Mouse (Mus musculus) kidney, postnatal 25 days (tissue): ENCODE measurements at regions not wholly inside any gene's neighbourhood (a gene's known extent, or its start where the extent isn't known, plus 50 kb on each side); places are given as distances from the start of the nearest gene placed in this dataset.

Experiments
- DNase-seq, 2 experiments: peaks; one replicate each; pipeline ENCODE4 v3.0.0; 2021; ENCODE audit warnings: mixed read lengths in 2 of 2

DNA sequence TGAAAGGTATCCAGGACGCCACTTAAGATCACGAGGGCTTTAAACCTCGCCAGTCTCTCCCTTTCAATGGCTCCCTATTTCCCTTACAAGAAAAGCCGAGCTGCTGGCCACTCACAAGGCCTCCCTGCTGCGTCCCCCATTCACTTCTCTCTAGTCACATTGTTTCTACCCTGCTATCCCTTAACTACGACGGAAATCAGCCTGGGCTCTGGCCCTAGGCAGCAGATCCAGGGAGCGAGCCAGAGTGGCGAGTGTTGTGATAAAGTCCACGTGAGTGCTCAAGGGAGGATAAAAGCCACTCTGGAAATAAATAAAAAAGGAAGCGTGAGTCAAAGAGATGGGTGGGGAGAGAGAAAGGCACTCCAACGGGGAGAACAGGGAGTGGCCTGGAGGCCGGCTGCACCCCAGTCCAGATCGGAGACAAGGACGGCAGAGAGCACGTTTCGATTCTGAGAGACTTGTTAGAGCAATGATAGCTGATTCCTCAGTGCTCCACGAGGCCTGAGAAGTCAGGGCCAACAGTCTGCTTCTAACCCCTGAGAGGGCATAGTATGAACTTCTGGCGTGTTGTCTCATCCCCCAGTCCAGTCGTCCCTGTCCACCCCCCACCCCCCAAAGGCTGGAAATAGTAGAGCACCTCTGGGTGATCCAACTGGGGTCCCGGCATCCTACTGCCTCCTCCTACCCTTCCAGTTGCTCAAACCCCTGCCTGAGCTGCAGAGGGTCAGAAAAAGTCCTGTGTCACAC is 84.8 kb upstream of the Calm2 start:
- peak; percentile 26 to 61 for DNase-seq

DNA sequence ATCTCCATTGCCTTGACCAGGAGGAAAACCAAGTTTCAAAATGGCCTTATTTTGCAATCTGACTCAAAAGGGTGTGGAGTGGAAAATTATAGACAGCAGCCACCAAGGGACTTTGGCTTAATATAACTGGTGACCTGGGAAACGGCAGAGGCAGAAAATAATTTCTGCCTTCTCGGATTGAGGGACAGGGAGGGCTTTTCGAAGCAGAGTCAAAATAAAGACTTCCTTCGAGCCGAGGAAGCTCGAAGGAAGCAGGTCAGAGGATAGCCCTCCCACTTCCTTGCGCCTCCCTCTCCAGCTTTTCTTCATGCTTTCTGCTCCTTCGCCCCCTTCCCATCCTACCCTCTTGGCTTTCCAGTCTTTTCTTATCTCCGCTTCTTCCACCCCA is 85.4 kb upstream of the Calm2 start:
- peak in 1 of 2 experiments; percentile 42 for DNase-seq

DNA sequence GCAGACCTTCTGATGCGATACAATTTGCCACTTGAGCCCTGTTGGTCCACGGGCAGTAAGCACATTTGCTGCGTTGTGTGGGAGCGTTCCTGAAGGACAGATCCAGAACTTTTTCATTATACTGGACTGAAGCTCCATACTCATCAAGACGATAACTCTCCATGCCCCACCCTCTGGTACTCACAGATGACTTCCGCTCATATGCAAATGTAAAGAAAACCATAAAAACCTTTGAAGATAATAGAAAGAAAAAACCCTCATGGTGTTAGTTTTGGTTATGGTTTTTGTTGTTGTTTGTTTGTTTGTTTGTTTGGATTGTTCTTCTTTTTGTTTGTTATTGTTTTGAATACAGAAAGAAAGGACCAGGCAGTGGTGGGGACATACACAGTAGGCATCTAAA is 86.0 kb upstream of the Calm2 start:
- DNase-seq = peak in 1 of 2 experiments; percentile 5

DNA sequence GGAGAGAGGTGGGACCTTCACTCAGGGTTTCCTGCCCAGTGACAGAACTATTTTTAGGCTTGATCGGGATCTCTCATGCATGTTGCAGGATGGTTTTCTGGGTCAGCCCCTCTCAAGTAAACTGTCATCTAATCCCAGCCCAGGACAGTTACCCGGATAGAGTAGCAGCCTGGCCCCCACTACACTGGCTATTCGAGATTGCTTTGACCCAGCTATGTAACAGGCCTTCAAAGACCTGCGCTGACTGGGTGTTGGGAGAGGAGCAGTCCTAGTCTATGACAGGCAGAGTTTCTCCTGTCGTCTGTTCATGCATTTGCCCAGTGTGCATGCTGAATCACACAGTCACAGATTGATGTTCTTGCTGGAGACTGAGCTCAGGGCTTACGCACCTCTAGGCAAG is 86.2 kb upstream of the Epcam start:
- peak in 1 of 2 experiments; percentile 5 for DNase-seq

DNA sequence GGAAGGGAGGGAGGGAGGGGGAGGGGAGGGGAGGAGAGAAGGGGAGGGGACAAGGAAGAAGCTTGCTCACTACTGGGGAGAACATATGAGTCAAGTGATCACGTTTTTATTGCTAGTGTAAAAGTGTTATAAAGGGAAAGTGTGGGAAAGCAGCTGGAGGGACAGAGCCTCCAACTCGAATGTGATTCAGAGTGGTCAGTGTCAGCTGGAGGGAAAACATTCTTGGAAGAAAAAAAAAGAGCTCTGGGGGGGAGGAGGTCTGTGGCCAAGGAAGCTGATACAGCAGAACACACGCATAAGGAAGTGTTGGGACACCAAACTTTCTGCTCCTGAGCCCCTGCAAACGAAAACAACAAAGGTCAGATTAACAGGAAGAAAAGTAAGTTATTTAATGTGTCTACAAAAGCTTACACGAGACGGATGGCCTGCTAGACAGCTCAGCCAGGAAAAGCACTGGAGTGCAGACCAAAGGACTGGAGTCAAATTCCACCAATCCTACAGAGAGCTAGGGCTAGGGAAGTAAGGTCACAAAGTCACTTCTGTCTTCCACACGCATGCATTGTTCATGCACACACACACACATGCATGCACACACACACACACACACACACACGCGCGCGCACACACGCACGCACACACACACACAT is 85.1 kb upstream of the Epcam start:
- peak in 1 of 2 experiments; percentile 35 for DNase-seq

DNA sequence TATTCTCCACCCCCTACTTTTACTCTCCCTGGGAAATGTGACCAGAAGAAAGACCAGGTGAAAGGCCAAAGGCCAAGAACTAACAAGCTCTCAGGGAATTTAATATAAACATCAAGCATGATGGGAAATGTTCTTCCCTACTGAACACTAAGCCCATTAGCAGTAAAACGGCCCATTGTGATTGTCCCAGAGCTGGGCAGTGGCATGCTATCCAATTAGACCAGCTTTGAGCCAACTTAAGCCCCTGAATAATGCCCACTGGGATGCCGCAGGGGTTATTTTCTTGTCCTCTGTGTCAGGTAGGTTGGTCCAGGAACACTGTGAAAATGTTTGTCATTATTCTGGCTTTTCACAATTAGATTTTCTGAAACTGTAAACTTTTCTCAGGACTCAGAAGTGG is 81.2 kb upstream of the Epcam start:
- DNase-seq = no peak

DNA sequence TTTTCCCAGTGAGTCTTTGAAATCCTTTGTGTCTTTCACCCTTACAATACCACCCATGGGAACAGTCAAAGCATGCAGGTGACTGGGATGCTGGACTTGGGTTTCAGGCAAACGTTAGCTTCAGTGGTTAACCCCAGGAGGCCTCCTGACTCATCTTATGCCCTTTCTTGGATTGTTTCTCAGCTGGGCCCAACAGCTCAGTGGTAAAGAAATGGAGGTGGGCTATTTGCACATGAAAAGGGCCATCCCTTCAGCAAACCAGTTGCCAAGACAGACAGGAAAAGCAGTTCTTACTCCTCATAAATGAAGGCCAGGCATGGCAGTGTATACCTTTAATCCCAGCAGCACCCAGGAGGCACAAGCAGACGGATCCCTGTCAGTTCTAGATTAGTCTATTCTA is 77.4 kb upstream of the Epcam start:
- DNase-seq = no peak

DNA sequence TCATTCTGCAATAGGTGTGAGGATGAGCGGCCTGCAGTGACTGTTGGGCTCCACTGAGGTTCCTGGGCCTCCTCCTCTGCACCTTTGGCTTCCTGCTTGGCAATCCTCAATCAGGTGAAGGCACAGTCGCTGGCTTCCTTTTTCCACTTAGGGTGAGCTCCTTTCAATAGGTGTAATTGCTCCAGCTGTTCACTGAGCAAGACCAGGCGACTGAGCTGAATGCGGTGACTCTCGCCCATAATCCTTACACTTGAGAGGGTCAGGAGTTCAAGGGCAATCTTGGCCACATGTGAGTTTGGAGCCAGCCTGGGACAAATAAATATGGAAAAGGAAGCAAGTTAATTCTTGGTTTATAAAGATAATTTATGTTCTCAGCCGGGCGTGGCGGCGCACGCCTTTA is 76.1 kb upstream of the Epcam start:
- DNase-seq = no peak

DNA sequence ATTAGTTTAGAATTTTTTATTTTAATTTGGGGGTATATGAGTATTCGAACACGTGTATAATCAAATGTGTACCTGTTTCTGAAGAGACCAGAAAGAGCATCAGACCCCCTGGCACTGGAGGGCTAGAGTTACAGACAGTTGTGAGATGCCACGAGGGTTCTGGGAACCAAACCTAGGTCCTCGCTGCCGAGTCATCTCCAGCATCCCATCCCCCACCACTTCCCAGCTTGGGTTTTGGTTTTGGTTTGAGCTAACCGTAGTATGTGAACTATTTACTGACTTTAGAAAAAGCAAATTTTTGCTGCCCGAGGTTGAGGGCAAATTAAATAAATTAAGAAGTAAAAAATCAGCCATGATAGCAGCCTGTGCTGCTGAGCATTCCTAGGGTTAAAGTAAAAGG is 74.9 kb upstream of the Epcam start:
- DNase-seq = no peak

DNA sequence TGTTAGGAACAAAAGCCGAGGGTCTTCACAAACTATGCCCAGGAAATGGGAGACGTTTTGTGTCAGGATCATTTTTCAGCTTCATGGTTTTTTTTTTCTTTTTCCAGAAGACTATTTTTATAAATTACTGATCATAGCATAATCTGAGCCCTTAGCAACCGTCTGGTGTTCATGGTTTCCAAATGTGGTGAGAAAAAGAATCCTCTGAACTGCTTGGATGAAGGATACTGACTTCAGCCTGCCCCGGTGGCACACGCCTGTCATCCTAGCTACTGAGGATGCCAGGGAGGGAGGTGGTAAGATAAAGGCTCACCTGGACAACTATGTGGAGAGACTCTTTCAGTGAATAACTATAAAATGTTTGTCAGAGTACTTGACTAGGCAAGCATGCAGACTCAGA is 72.4 kb upstream of the Epcam start:
- DNase-seq = no peak

DNA sequence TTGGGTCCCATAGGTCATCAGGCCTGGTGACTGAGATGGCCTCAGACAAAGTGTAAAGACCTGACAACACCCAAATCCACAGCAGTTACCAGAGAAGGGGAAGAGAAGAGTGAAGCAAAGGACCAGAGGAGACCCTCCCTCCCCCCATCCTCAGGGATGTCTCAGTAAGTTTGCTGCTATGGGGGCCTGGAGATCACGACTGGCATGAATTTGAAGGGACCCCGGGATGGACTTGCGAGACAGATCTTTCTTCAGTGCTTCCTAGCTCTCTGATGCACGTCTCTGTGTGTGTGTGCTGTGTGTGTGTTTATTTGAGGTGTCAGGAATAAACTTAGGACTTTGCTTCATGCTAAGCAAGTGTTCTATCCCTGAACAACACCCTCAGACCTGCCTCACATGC is 70.1 kb upstream of the Epcam start:
- no peak for DNase-seq

DNA sequence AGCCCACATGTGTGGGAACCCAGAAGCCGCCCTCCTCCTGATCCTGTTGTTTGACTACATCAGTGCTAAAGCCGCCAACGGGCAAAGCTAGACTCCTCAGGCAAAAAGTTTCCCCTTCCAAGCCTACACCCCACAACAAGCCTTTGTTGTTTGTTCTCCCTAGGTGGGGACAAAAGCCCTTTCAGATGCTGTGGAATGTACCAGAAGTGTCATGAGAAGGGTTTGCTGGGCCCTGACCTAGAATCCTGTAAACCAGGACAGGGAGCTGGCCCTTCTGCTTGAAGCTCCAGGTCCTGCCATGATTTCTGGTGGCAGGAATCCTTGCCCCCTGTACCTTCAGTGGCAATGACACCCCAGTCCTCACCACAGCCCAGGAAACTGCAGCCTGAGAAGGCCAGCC is 69.5 kb upstream of the Epcam start:
- DNase-seq = no peak

DNA sequence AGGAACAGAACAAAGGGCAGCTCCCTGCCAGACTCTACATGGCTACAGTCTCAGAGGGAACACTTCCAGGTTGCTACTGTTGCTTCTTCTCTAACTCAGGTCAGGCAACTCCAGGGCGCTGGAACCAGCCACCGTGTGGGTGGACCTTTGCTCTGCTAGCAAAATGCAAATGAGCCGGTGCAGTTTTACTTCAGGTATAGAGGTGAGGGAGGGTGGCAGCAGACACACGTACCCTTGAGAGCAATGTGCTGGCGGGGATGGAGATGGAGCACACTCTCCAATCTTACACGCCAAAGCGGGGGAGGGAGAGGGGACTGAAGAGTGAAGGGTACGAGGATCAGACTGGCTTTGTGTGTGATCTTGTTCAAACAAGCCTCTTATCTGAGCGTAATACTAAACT is 68.8 kb upstream of the Epcam start:
- DNase-seq = peak; percentile 49 to 78

DNA sequence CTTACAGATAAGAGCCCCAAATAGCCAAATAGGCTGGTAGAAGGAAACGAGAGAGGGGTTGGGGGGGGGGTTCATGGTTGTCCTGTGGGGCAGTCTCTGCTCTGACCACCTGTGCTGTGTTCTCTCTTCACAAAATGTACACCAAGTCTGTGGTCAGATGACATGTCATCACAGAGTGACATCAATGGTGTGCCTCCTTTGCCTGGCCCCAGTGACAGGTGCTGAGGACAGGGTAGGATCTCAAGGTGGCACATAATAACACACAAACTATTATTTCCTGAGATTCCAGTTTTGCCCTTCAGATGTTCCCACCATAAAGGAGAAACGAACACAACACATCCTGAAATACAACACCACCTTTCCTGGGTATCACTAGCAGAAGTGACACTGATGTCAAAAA is 68.3 kb upstream of the Epcam start:
- no peak for DNase-seq

DNA sequence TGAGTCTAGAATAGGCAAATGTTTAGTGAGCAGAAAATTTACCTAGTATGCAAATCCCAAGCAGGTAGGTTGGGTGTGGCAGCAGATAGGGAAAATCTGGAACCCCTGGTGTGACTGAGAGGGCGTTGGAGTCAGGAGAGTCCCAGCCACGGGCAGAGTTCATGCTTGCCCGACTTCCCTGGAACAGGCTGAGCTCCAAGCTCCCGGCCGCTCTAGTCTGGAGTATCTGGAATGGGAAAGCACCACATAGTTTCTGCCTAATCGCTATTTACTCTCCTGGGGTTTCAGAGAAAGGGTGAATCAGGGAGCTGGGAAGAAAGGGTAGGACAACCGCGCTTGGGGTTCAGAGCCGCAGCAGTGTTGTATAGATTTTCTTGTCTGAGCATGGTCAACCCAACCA is 65.8 kb upstream of the Epcam start:
- DNase-seq = no peak

DNA sequence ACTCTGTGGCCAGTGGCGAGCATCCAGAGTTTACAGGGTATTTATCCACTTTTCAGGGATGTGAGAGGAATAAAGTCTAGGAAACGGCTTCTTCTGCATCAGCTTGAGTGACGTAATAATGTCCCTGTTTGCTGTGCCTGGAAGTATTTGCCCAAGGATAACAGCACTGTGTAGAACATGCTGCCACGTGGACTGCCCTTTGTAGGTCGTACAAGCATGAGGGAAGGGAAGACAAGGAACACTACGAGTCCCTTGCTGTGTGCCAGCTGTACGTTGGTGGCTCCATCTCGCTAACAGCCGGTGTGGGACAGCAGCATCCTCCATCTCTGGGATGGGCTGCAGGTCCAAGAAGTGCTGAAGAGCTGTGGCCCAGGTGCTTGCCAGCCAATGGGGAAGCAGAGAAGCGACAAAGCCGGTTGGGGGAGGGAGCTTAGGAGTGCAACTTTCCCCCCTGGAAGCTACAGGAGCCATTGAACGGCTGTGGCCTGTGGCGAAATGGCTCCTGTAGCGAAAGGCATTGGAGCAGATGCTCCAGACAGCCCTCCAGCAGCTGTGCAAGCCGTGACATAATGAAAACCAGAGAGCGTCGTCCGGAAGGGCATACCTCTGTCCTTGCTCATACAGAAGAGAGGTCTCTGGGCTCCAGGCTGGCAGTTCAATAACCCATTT is 65.0 kb upstream of the Epcam start:
- DNase-seq = no peak

DNA sequence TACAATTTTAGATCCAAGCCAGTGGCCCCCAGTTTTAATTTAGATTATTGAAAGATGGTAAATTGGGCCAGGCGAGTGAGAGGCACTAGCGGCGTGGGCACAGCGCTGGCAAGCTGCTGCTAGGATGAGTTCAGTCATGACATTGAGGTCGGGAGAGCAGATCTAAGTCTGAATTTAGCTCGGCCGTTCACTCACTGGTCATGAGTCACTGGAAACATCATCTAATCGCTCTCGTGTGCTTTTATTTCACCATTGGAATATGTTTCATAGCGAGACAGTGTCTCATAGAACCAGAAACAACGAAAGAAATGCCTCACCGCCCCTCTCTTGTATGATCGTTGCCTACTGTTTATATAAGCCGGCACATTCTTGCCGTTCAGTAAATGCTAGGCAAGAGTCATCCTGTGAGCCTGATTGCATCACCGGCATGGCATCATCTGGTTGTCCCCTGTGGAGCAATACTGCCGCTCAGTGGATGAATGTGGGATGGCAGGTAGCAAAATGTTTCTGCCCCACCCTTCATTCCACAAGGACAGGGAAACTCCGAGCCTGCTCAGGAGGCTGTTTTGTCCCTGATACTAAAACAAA is 64.3 kb upstream of the Epcam start:
- DNase-seq = peak; percentile 88 to 95

DNA sequence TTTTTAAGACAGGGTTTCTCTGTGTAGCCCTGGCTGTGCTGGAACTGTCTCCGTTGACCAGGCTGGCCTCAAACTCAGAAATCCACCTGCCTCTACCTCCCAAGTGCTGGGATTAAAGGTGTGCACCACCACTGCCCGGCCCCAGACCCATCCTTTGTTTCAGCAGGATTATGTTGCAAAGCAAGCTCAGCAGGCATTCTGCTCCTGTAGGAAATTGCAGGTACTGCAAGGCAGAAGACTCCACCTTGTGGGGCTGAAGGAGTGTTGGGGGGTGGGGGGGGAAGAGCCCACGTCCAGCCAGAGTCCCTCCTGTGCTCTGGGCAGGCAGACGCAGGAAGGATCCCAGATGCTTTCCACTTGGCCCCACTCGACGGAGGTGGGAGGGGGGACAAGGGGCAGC is 52.2 kb upstream of the Epcam start:
- DNase-seq = no peak

DNA sequence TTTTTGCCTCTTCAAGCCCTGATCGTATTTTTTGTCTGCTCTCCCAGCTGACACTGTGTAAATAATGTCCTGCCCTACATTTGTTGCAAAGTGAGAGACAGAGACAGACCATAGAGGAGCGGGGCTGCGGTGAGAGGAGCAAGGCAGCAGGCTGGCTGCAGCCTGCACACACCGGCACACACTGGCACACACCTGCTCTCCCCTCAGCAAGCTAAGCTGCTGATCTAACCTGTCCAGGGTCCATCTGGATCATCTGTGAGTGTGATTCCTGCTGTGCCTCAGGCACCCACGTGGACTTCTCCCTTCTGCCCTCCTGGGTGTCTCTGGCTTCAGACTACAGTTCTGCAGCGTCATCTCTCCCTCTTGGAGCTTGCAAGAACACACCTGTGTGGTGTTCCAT is 50.4 kb upstream of the Epcam start:
- peak in 1 of 2 experiments; percentile 56 for DNase-seq
